Mouse (Mus musculus): ENCODE data around the gene Zyx.

The Zyx gene

GRCm38 (mm10) chr6:42395960-42396809, 46.8 kb downstream of the Zyx start:
- peak; percentile 78 to 92 for DNase-seq (ENCODE audit: low spot score in 2 of 2)

GRCm38 (mm10) chr6:42397041-42397657, 47.7 kb downstream of the Zyx start:
- DNase-seq (ENCODE audit: low spot score in 2 of 2) = peak in 1 of 2 experiments; percentile 20

GRCm38 (mm10) chr6:42398285-42398684, 48.9 kb downstream of the Zyx start:
- DNase-seq (ENCODE audit: low spot score in 2 of 2) = no peak

- no peak for DNase-seq (ENCODE audit: low spot score in 2 of 2)
These were observed 49.6 kb downstream of the Zyx start for GRCm38 (mm10) chr6:42398998-42399397.

DNA sequence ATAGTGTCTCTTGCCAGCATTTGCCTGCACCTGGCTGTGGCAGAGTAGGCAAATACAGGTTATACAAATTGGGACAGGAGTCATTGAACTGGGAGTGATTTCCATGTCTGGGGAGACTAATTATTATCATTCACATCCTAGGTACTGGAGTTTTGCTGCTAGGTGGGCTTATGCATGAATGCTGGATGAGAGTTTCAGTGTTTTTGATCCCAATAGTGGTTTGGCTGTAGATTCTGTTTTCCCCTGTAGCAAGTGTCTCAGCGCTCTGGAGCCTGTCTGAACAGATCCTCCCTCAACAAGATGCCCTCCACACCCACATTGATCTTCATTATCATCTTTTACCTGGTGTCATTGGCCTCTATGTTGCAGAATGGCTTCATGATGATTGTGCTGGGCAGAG, 50.5 kb downstream of the Zyx start, which contains the start of gene Tas2r143:
Gene Tas2r143, plus strand, starts transcription at position 301 of the 400 bp plus-strand sequence.
- no peak for DNase-seq (ENCODE audit: low spot score in 2 of 2)

- no peak for DNase-seq (ENCODE audit: low spot score in 2 of 2)
These were observed 55.7 kb downstream of the Zyx start, which contains the start of gene Tas2r135 for GRCm38 (mm10) chr6:42405134-42405533. Gene Tas2r135, plus strand, starts transcription at chr6:42405434.
